Mouse (Mus musculus): ENCODE measurements at regions not wholly inside any gene's neighbourhood (a gene's known extent, or its start where the extent isn't known, plus 50 kb on each side); places are given as distances from the start of the nearest gene placed in this dataset.

DNA sequence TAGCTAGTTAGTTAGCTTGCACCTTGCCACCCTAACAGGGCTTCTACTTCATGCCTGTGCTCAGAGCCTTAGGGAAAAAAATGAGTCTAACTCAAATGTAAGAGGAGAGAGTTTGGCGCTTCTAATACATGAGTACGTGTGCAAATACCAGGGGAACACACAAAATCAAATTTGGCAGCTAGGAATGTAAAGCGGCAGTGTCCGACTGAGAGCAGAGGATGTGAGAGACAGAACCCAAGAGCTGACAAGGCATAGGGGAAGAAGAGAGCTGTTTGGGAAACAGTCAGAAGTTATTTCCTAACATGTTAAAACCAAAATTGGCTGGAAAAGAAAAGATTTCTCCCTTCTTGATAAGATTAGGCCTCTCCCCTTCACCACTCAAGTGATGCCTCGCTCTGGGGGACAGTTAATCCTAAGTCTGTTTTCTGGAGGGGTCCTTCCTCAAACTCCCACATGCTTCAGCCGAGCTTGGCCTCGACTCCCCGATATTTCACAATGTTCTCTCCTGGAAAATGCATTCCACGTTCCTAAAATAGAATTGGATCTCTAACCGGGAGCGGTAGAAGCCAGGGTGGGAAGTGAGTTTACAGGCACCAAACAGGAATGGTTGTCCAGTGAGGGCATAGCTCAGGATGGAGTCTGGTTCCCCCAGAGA is 229.1 kb downstream of the Maf start:
- DNase-seq (ENCODE audit: low read depth, low spot score): no peak

GRCm38 (mm10) chr8:115476071-115476470 is 231.5 kb downstream of the Maf start:
- no peak for DNase-seq (ENCODE audit: low read depth, low spot score)

DNA sequence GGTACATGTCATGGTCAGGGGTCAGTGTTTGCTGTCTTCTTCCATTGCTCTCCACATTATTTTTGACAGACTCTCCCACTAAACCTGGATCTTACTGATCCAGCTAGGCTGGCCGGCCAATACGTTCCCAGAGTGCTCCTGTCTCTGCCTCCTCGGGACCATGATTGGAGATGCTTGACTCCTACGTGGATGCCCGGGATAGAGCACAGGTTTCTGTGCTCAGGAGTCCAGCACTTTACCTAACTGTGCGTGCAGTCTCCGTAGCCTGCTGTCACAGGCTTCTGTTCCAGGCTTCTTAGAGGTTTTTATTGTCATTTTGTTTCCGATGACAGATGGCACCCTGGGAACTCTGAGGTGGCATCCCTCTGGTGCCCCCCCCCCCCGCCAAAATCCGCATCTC is 232.4 kb downstream of the Maf start:
- DNase-seq (ENCODE audit: low read depth, low spot score): no peak

DNA sequence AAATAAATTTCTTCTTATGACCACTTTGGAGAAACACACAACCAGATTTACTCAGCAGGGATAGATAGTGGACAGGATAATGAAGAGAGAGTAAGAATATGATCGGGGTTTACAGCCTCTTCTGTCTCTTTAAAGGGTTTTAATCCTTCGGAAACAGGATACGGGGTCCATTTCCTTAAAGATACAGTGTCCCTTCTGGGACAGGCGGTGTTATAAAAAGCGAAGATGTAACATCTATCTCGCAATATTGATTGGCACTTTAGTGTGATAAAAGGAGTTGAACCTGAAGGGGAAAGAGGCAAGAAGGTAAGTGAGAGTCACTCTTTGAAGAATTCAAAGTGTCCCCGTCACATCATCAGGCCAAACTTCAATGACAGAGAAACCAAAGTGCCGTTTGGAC is 233.6 kb downstream of the Maf start:
- DNase-seq (ENCODE audit: low read depth, low spot score): no peak

DNA sequence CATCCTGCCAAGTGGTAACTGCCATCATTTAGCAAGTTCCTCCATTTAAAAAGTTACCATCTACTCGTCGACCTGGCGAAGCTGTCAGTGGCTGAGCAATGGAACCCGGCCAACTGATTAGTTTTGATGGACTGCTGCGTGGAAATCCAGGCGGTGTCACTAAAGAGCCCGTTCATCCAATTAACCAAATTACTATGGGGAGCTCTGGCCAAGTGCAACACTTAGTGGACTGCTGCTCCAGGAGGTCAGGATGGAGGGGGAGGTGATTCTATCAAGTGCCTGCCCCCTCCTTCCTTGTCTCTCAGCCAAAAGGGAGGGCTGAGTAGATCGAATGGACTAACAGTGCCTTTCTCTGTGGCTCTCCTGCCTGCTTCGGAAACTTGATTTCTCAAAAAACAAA is 241.0 kb downstream of the Maf start:
- peak; percentile 34 for DNase-seq (ENCODE audit: low read depth, low spot score)

GRCm38 (mm10) chr8:115466122-115466521 is 241.5 kb downstream of the Maf start:
- no peak for DNase-seq (ENCODE audit: low read depth, low spot score)

DNA sequence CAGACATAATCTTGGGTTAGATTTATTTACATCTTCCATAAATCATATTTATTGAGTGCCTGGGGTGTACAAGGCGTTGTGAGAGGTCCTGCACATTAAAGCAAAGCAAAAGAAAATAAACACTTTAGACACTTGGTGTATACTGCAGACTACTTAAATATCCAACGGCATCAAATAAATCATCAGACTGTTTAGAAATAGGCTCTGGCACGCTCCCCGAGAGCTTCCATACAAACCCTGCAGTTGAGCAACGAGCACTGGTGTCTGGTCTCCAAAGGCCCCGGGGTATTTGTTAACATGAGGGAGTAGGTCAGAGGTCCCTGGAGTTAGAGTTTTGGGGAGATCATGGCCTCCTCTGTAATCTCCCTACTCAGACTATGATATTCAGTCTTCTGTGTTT is 244.9 kb downstream of the Maf start:
- no peak for DNase-seq (ENCODE audit: low read depth, low spot score)

GRCm38 (mm10) chr8:115458119-115458518 is 249.5 kb downstream of the Maf start:
- DNase-seq (ENCODE audit: low read depth, low spot score): no peak

DNA sequence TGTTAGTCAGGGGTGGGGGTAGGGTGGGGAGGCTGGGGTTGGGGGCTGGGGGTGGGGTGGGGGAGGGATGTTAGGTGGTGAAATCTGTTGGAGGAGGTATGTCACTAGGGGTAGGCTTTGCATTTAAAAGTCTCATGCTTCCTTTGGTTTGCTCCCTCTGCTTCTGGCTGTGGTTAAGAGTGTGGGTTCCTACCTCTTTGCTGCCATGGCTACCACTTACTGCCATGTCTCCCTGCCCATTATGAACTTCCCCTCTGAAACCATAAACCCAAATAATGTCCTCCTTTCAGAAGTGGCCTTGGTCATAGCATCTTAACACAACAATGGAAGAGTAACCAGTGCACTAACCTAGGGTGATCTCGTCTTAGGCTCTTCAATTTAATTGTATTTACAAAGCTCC is 256.8 kb downstream of the Maf start:
- no peak for DNase-seq (ENCODE audit: low read depth, low spot score)

DNA sequence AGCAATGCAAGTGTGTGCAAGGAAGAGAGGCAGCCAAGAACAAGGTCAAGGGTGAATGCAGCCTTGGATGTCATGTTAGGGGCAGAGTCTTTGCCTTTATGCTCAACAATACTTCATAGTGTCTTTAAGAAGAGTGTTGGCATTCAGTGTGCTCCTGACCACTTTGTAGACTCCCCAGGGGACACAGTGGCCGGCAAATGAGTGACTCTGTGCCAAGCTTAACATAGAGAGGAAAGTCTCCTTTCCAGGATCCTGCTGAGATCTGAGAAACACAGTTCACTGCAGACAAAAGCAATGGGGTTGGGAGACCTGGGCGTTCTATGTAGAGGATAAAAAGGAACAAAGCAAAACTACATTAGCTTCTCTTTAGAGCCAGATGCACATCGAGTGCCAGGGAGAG is 259.2 kb downstream of the Maf start:
- no peak for DNase-seq (ENCODE audit: low read depth, low spot score)

- DNase-seq (ENCODE audit: low read depth, low spot score): no peak
Observed at GRCm38 (mm10) chr8:115444519-115444918, 263.1 kb downstream of the Maf start.

- no peak for DNase-seq (ENCODE audit: low read depth, low spot score)
Observed at GRCm38 (mm10) chr8:115441943-115442550, 265.5 kb downstream of the Maf start.

DNA sequence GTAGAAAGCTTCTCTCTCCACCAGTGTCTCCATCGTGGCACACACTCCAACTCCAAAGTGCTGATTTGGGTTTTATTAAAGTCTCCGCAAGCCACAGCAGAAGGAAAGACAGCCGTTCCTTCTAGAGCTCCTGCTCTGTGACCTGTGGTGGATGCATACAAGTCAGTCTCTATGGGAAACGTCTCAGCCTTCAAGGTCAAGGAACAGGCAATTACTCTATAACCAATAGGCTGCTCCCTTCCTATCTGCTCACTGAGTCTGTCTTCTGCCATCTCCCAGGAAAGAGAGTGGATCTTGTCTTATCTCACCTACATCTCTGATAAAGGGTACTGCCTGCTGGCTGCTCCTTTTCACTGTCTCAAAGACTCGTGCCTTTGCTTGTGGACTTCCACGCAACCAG is 266.3 kb downstream of the Maf start:
- DNase-seq (ENCODE audit: low read depth, low spot score): no peak

- no peak for DNase-seq (ENCODE audit: low read depth, low spot score)
Observed at GRCm38 (mm10) chr8:115440151-115440550, 267.4 kb downstream of the Maf start.

DNA sequence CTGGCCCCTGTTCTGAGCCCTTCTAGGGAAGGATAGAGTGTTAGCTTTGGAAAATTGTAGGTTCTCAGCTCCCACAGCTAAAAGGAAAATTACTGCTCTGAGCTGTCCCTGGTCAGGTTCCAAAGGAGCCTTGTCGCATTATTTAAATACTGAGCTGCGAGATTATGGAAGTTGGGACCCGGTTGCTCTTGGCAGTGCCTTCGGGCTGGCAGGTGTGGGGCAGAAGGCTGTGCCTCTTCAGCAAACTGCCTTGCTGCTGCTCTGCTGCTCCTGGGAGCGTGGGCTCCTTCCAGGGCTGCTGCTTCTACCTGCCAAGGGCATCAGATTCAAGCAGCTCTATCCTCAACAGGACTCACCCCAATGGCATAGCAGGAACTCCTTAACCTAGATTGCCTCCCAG is 268.1 kb downstream of the Maf start:
- DNase-seq (ENCODE audit: low read depth, low spot score): no peak

- no peak for DNase-seq (ENCODE audit: low read depth, low spot score)
Observed at GRCm38 (mm10) chr8:115437956-115438355, 269.6 kb downstream of the Maf start.

DNA sequence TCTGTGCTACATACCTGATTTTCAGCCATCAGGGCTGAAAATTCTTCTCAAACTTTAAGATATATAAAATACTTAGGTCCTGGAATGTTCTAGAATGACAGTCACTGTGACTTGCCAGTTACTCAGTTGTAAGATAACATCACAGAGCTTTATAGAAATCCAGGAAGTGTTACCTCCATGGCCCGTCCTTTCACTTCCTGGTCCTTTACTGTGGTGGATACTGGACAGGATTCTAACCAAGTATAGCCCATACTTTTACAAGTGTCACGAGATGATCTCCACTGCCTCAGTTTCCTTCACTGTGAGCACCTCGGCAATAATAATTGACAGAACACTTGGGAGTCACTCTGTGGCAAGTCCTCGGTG is 271.3 kb downstream of the Maf start:
- DNase-seq (ENCODE audit: low read depth, low spot score): no peak

DNA sequence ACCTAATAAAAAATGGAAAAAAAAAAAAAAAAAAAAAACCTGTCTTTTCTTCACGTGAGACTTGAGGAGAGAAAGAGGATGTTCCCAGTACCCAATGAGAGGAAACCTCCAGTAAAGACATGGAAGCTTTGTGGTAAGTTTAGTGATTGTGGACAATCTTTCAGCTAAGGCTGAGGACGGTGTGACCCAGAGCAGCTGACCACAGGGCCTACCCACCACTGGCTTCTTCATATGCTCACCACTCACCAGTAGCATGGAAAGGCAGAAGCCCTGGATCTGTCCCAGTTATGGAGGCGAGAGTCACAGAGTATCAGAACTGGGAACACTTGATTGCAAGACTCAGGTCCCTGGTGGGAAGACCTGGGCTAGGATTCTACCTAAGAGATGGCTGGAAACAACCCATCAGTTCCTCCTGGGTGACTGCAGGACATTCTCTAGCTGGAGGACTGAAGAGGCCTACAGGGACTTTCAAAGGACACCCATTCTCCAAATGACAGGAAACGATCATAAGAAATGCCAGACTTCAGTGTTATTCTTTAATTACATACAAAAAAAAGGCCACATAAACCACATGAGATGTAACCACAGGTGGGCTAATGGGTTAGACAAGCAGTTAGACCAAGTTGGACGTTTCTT is 271.8 kb downstream of the Maf start:
- DNase-seq (ENCODE audit: low read depth, low spot score): no peak

DNA sequence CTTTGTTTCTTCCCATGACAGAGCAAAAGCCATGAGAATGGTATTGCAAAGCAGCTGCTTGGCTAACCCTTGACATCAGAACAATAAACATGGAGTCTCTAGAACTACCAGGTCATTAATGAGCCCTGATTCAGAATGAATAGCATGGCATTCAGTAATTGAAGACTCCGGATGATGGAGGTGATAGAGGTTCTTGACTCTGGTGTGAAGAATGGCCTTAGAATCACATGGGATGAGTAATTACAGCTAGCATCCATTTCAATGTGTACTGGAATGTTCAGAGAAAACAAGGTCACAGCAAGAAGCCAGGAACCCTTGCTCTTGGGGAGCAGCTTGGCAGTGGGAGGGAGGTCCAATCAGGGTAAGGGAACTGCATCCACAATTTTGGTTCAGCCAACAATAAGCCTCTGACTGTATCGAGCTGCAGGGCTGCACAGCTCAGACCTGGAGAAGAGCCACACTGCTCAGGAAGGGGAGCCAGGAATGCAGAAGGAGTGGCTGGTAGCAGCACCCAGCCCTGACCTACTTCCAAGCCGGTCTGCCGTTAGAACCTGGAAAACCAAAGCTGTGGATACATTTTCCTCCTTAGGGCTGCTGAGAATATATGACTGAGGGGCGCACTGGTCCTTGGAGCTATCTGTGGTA is 275.1 kb downstream of the Maf start:
- no peak for DNase-seq (ENCODE audit: low read depth, low spot score)

GRCm38 (mm10) chr8:115430793-115431192 is 276.8 kb downstream of the Maf start:
- DNase-seq (ENCODE audit: low read depth, low spot score): no peak

DNA sequence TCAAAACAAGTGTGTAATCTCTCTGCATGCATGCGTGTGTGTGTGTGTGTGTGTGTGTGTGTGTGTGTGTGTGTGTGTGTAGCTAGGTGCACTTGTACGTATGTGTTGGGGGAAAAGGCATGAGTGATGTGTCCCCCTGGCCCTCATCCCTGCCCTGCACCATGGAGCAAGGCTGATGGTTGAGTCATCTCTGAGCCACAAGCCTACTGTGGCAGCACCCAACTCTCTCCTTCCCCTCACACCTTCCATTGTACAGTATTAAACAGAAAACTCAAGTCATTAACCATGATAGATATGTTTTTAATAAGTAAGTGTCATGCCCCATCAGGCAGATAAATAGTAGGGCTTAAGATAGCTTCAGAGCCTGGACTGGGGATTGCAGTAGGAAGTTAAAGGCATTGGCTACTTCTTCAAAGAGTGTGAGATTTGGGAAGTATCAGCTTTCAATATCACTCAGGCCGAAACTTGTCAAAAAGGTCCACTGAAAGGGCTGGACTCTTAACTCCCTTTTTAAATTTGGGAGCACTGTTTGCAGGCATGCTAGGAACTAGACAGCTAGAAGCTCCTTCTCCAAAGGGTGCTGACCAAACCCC is 278.2 kb downstream of the Maf start:
- no peak for DNase-seq (ENCODE audit: low read depth, low spot score)

DNA sequence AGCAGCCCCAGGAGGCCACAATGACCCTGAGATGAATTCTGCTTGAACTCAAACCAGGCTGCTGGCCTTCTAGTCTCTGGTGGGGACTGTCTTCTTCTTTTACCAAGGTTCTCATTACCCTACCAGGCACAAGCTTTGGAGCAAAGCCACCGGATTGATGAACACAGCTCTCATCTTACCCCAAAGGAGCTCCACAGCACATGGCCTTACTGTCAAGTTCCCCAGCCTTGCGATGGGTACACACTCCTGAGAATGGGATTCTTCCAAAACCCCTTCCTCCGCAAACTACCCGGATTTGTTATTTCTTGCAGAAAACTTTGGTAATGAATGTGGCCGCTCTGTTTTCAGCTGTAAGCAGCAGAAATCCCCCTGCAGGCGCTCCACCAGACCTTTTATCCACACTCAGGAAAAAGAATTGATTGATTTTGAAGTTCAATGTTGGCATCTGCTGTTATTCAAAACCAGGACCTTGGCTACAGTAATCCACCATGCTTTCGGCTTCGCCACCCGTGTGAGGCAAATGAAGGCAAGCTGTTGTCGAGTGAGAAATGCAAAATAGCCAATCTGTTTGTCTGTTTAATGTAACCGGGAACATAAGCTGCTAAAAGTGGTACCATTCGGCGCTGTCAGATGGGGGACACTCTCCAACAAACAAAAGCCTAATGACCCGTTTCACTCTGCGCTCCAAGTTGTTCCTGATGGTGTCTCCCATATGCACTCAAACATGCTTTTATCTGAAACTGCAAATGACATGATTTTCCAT is 278.9 kb downstream of the Maf start:
- no peak for DNase-seq (ENCODE audit: low read depth, low spot score)
